Mouse (Mus musculus) adrenal gland, postnatal 36 days (tissue): ENCODE data around the gene Prok2. TPM values are rescaled to one million over a fixed set of nuclear protein-coding genes. Genes with fewer than 3 reads are reported as not detected.

Experiments used
- total RNA-seq, 2 experiments: library from RNA; stranded (reverse); gene quantifications; 2 replicates each; pipeline ENCODE4 v1.2.3; 2021

The Prok2 gene
- total RNA-seq, 2 experiments from 2014 or later, result not detected

Other genes with a start within 250 kb of the Prok2 start
- 10 to 100 TPM; 39.0 to 40.6 TPM for gene Foxp1, start 203.7 kb downstream of the Prok2 start, total RNA-seq
- gene Eif4e3, start 59.6 kb downstream of the Prok2 start, total RNA-seq, result 10 to 100 TPM; 28.1 to 30.6 TPM
- 1 to 10 TPM; 3.4 to 4.7 TPM for gene Gm20696, start 59.6 kb downstream of the Prok2 start, total RNA-seq
- gene Gpr27, start 33.7 kb downstream of the Prok2 start, total RNA-seq, result 1 to 10 TPM; 2.3 to 3.6 TPM